Mouse (Mus musculus): ENCODE results near the gene Osbpl2. TPM values are rescaled to one million over a fixed set of nuclear protein-coding genes. Genes with fewer than 3 reads are reported as not detected.

Osbpl2 gene
- total and polyA plus RNA-seq, 3 experiments = 22.0 to 25.6 (median 24.5) TPM

GRCm38 (mm10) chr2:180133231-180133630 lies 14.1 kb downstream of the Osbpl2 start:
- H3K36me3 ChIP-seq (replicated peaks) = peaks cover 46% of the 10 kb centered on the region
- no peaks in the 10 kb centered on the region for H3K9me3 ChIP-seq (replicated peaks)
- H3K4me1 ChIP-seq (ENCODE audit: insufficient read depth, low read depth, low read length) = peaks cover 3% of the 10 kb centered on the region
- DNase-seq (ENCODE audit: low spot score) = no peak
- TF ChIP-seq CTCF (IDR thresholded peaks at IDR 0.05; ENCODE audit: low read depth, low read length) (no peak), POLR2AphosphoS5 (IDR thresholded peaks at IDR 0.05; ENCODE audit: insufficient replicate concordance, low read depth, low read length) (no peak), TAL1 (conservative IDR thresholded peaks at IDR 0.05; ENCODE audit: low read depth, low read length) (no peak), GATA1 (IDR thresholded peaks at IDR 0.05; ENCODE audit: borderline replicate concordance, low read length) (no peak), GATA2 (IDR thresholded peaks at IDR 0.05; ENCODE audit: borderline replicate concordance, low read depth, low read length) (no peak)
- ATAC-seq (ENCODE audit: extremely low read depth, insufficient number of reproducible peaks, low FRiP score, poor library complexity, severe bottlenecking) = no peak
- H3K4me3 ChIP-seq (ENCODE audit: low read depth, low read length) = no peak overlapping the region
- H3K27me3 ChIP-seq (ENCODE audit: insufficient read depth, low read length) = no peaks in the 10 kb centered on the region

GRCm38 (mm10) chr2:180133911-180134310 lies 14.8 kb downstream of the Osbpl2 start:
- DNase-seq (ENCODE audit: low spot score) (no peak), ATAC-seq (ENCODE audit: extremely low read depth, insufficient number of reproducible peaks, low FRiP score, poor library complexity, severe bottlenecking) (no peak)
- TF ChIP-seq CTCF (IDR thresholded peaks at IDR 0.05; ENCODE audit: low read depth, low read length) (no peak), GATA1 (IDR thresholded peaks at IDR 0.05; ENCODE audit: borderline replicate concordance, low read length) (no peak), TAL1 (conservative IDR thresholded peaks at IDR 0.05; ENCODE audit: low read depth, low read length) (no peak), POLR2AphosphoS5 (IDR thresholded peaks at IDR 0.05; ENCODE audit: insufficient replicate concordance, low read depth, low read length) (no peak), GATA2 (IDR thresholded peaks at IDR 0.05; ENCODE audit: borderline replicate concordance, low read depth, low read length) (no peak)
- Histone ChIP-seq H3K36me3 (replicated peaks) (peaks cover 53% of the 10 kb centered on the region), H3K9me3 (replicated peaks) (no peaks in the 10 kb centered on the region), H3K27me3 (ENCODE audit: insufficient read depth, low read length) (no peaks in the 10 kb centered on the region), H3K4me3 (ENCODE audit: low read depth, low read length) (no peak overlapping the region), H3K4me1 (ENCODE audit: insufficient read depth, low read depth, low read length) (peaks cover 3% of the 10 kb centered on the region)

- TF ChIP-seq POLR2AphosphoS5 (IDR thresholded peaks at IDR 0.05; ENCODE audit: insufficient replicate concordance, low read depth, low read length) = no peak
- TF ChIP-seq TAL1 (conservative IDR thresholded peaks at IDR 0.05; ENCODE audit: low read depth, low read length) = no peak
- no peak for TF ChIP-seq CTCF (IDR thresholded peaks at IDR 0.05; ENCODE audit: low read depth, low read length)
- no peak for TF ChIP-seq GATA2 (IDR thresholded peaks at IDR 0.05; ENCODE audit: borderline replicate concordance, low read depth, low read length)
- no peak for TF ChIP-seq GATA1 (IDR thresholded peaks at IDR 0.05; ENCODE audit: borderline replicate concordance, low read length)
- no peaks in the 10 kb centered on the region for H3K9me3 ChIP-seq (replicated peaks)
These were observed 16.3 kb downstream of the Osbpl2 start for GRCm38 (mm10) chr2:180135414-180135813.

GRCm38 (mm10) chr2:180146091-180146490 lies 27.0 kb downstream of the Osbpl2 start:
- DNase-seq (ENCODE audit: low spot score) = no peak
- Histone ChIP-seq H3K9me3 (replicated peaks) (no peaks in the 10 kb centered on the region), H3K36me3 (replicated peaks) (peaks cover 96% of the 10 kb centered on the region), H3K4me3 (ENCODE audit: low read depth, low read length) (no peak overlapping the region), H3K27me3 (ENCODE audit: insufficient read depth, low read length) (no peaks in the 10 kb centered on the region), H3K4me1 (ENCODE audit: insufficient read depth, low read depth, low read length) (no peaks in the 10 kb centered on the region; the same call in none of the 2 replicates)
- no peak for TF ChIP-seq GATA2 (IDR thresholded peaks at IDR 0.05; ENCODE audit: borderline replicate concordance, low read depth, low read length)
- no peak for TF ChIP-seq TAL1 (conservative IDR thresholded peaks at IDR 0.05; ENCODE audit: low read depth, low read length)
- TF ChIP-seq POLR2AphosphoS5 (IDR thresholded peaks at IDR 0.05; ENCODE audit: insufficient replicate concordance, low read depth, low read length) = no peak
- no peak for TF ChIP-seq CTCF (IDR thresholded peaks at IDR 0.05; ENCODE audit: low read depth, low read length)
- no peak for TF ChIP-seq GATA1 (IDR thresholded peaks at IDR 0.05; ENCODE audit: borderline replicate concordance, low read length)
- no peak for ATAC-seq (ENCODE audit: extremely low read depth, insufficient number of reproducible peaks, low FRiP score, poor library complexity, severe bottlenecking)

More at GRCm38 (mm10) chr2:180135414-180135813, 16.3 kb downstream of the Osbpl2 start:
- H3K36me3 ChIP-seq (replicated peaks) = peaks cover 62% of the 10 kb centered on the region
- H3K27me3 ChIP-seq (ENCODE audit: insufficient read depth, low read length) = no peaks in the 10 kb centered on the region
- DNase-seq (ENCODE audit: low spot score) = no peak
- ATAC-seq (ENCODE audit: extremely low read depth, insufficient number of reproducible peaks, low FRiP score, poor library complexity, severe bottlenecking) = no peak
- H3K4me3 ChIP-seq (ENCODE audit: low read depth, low read length) = no peak overlapping the region
- peaks cover 3% of the 10 kb centered on the region for H3K4me1 ChIP-seq (ENCODE audit: insufficient read depth, low read depth, low read length)

- Histone ChIP-seq H3K4me3 (ENCODE audit: low read depth, low read length) (no peak overlapping the region), H3K9me3 (replicated peaks) (no peaks in the 10 kb centered on the region), H3K4me1 (ENCODE audit: insufficient read depth, low read depth, low read length) (no peaks in the 10 kb centered on the region; the same call in none of the 2 replicates), H3K27me3 (ENCODE audit: insufficient read depth, low read length) (no peaks in the 10 kb centered on the region), H3K36me3 (replicated peaks) (peaks cover 96% of the 10 kb centered on the region)
- no peak for TF ChIP-seq GATA2 (IDR thresholded peaks at IDR 0.05; ENCODE audit: borderline replicate concordance, low read depth, low read length)
- no peak for TF ChIP-seq CTCF (IDR thresholded peaks at IDR 0.05; ENCODE audit: low read depth, low read length)
- TF ChIP-seq GATA1 (IDR thresholded peaks at IDR 0.05; ENCODE audit: borderline replicate concordance, low read length) = no peak
- TF ChIP-seq POLR2AphosphoS5 (IDR thresholded peaks at IDR 0.05; ENCODE audit: insufficient replicate concordance, low read depth, low read length) = no peak
- no peak for TF ChIP-seq TAL1 (conservative IDR thresholded peaks at IDR 0.05; ENCODE audit: low read depth, low read length)
- ATAC-seq (ENCODE audit: extremely low read depth, insufficient number of reproducible peaks, low FRiP score, poor library complexity, severe bottlenecking) (no peak), DNase-seq (ENCODE audit: low spot score) (no peak)
These were observed 28.3 kb downstream of the Osbpl2 start for GRCm38 (mm10) chr2:180147379-180147778.

- DNase-seq (ENCODE audit: low spot score) (no peak), ATAC-seq (ENCODE audit: extremely low read depth, insufficient number of reproducible peaks, low FRiP score, poor library complexity, severe bottlenecking) (no peak)
- Histone ChIP-seq H3K36me3 (replicated peaks) (peaks cover 97% of the 10 kb centered on the region), H3K27me3 (ENCODE audit: insufficient read depth, low read length) (no peaks in the 10 kb centered on the region), H3K9me3 (replicated peaks) (no peaks in the 10 kb centered on the region), H3K4me3 (ENCODE audit: low read depth, low read length) (no peak overlapping the region), H3K4me1 (ENCODE audit: insufficient read depth, low read depth, low read length) (no peaks in the 10 kb centered on the region; the same call in none of the 2 replicates)
- no peak for TF ChIP-seq GATA1 (IDR thresholded peaks at IDR 0.05; ENCODE audit: borderline replicate concordance, low read length)
- no peak for TF ChIP-seq TAL1 (conservative IDR thresholded peaks at IDR 0.05; ENCODE audit: low read depth, low read length)
- no peak for TF ChIP-seq POLR2AphosphoS5 (IDR thresholded peaks at IDR 0.05; ENCODE audit: insufficient replicate concordance, low read depth, low read length)
- TF ChIP-seq GATA2 (IDR thresholded peaks at IDR 0.05; ENCODE audit: borderline replicate concordance, low read depth, low read length) = no peak
- no peak for TF ChIP-seq CTCF (IDR thresholded peaks at IDR 0.05; ENCODE audit: low read depth, low read length)
These were observed 29.4 kb downstream of the Osbpl2 start for GRCm38 (mm10) chr2:180148551-180148950.

Measured in G1E (cell line).